Mouse (Mus musculus) stomach, postnatal 0 days (tissue): ENCODE results near the gene Clip1.
A peak's percentile ranks its signal among the peaks of the same experiment; 100 is the strongest.

ENCODE experiments used
- CTCF ChIP-seq: IDR thresholded peaks from 2 replicates; pipeline ENCODE4 v1.5.1; 2016; ENCODE audit warnings: antibody characterized with exemption, low read depth, mild to moderate bottlenecking, moderate library complexity
- EP300 ChIP-seq: optimal IDR thresholded peaks from 2 replicates; pipeline ENCODE3; 2016; ENCODE audit warnings: antibody characterized with exemption

GRCm38 (mm10) chr5:123696961-123697360 is 12.5 kb upstream of the Clip1 start:
- TF ChIP-seq EP300 (no peak), CTCF (0 out of 2 replicates have a peak, but pooled peaks have one; percentile 6)
